Mouse (Mus musculus) neural tube, embryonic 14.5 days (tissue): ENCODE measurements around the gene Zkscan14. TPM values are rescaled to one million over a fixed set of nuclear protein-coding genes. Genes with fewer than 3 reads are reported as not detected.

Experiments
- ATAC-seq: fragments of 200-750 bp; cut with Nextera tagmentation; 2 replicates; pipeline ENCODE4 v1.8.0; 2017; ENCODE audit warnings: low read depth, mild to moderate bottlenecking, moderate TSS enrichment, moderate library complexity
- H3K27ac ChIP-seq: fragments of 300-500 bp; sonication (generic); 2 replicates; pipeline ENCODE4 v1.5.1; 2014; ENCODE audit warnings: low read depth, mild to moderate bottlenecking, control low read depth, low read length, moderate library complexity, mixed read lengths
- H3K27me3 ChIP-seq: fragments of 300-500 bp; sonication (generic); 2 replicates; pipeline ENCODE4 v1.6.1; 2014; ENCODE audit warnings: low read length; ENCODE audit not compliant: control insufficient read depth, insufficient read depth
- H3K36me3 ChIP-seq: fragments of 300-500 bp; sonication (generic); 2 replicates; pipeline ENCODE4 v1.6.1; 2014; ENCODE audit warnings: low read length, mixed read lengths; ENCODE audit not compliant: control insufficient read depth, insufficient read depth
- H3K4me1 ChIP-seq: fragments of 300-500 bp; sonication (generic); 2 replicates; pipeline ENCODE4 v1.6.1; 2014; ENCODE audit warnings: low read length; ENCODE audit not compliant: control insufficient read depth, insufficient read depth
- H3K4me2 ChIP-seq: fragments of 300-500 bp; sonication (generic); 2 replicates; pipeline ENCODE4 v1.6.1; 2014; ENCODE audit warnings: mild to moderate bottlenecking, low read depth, low read length, control low read depth
- H3K4me3 ChIP-seq: fragments of 300-500 bp; sonication (generic); 2 replicates; pipeline ENCODE4 v1.5.1; 2014; ENCODE audit warnings: low read depth, low read length, control low read depth, mixed read lengths
- H3K9ac ChIP-seq: fragments of 300-500 bp; sonication (generic); replicated peaks from 2 replicates; pipeline ENCODE4 v1.6.1; 2014; ENCODE audit warnings: low read depth, mild to moderate bottlenecking, control low read depth, low read length, mixed read lengths
- H3K9me3 ChIP-seq: fragments of 300-500 bp; sonication (generic); 2 replicates; pipeline ENCODE4 v1.6.1; 2016; ENCODE audit warnings: low read length; ENCODE audit not compliant: control insufficient read depth
- WGBS: fragments of 180-500 bp; shearing (Covaris S2); extraction: QIAGEN DNeasy Blood & Tissue Kit; methylation state at CpG from one replicate; pipeline ENCODE4 v1.1.7; 2014; 5-methylcytosine and 5-hydroxymethylcytosine counted together
- polyA plus RNA-seq: library from polyadenylated mRNA; unstranded; fragments of >200 nt; fragmentation: Nextera tagmentation; extraction: Ambion mirVana; gene quantifications from 2 replicates; pipeline ENCODE4 v1.2.1, GENCODE M21; 2014

Zkscan14 gene
- polyA plus RNA-seq, 1 experiment from 2014 or later: 17.0 TPM

DNA sequence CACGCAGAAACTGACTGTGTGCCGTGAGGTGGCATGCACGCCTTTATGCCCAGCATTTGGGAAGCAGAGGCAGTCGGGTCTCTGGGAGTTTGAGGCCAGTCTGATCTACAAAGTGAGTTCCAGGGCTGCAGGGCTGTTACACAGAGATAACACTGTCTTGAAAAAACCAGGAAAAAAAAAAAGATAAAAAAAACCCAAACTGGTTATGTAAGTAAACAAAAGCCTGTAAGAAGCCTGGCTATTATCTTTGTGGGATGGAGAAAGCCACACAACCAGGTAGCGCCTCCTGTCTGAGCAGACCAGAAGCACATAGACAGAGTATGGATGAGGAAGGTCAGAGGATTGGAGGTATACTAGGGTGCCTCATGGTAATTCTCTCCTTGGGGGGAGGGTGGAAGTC, 49.0 kb downstream of the Zkscan14 start:
- no peak overlapping the region for H3K4me3 ChIP-seq
- 94% methylated on average over 5 of the region's 5 CpGs for WGBS
- H3K27ac ChIP-seq: no peak overlapping the region
- H3K9me3 ChIP-seq: no peaks in the 10 kb centered on the region
- no peak overlapping the region for H3K9ac ChIP-seq
- H3K27me3 ChIP-seq: no peaks in the 10 kb centered on the region
- ATAC-seq: no peak
- no peak overlapping the region for H3K4me2 ChIP-seq
- peaks cover 72% of the 10 kb centered on the region for H3K36me3 ChIP-seq
- no peaks in the 10 kb centered on the region for H3K4me1 ChIP-seq

DNA sequence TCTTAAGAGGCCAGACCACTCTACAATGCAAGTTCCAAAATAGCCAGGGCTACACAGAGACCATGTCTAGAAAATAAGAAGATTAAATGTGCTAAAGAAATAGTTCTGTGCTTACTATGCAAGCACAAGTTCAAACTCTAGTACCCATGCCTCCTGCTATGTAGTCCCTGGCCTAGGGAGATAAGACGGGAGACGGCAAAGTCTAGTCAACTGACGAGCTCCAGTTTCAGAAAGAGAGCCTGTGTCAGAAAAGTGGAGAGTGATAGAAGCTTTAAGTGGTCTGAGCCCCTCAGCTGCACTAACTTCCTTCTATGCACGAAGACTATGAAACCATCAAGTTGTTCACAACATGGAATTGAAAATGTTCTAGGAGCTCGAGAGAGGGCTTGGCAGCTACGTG, 52.4 kb downstream of the Zkscan14 start:
- H3K9me3 ChIP-seq: no peaks in the 10 kb centered on the region
- H3K27me3 ChIP-seq: no peaks in the 10 kb centered on the region
- no peak overlapping the region for H3K9ac ChIP-seq
- H3K4me2 ChIP-seq: no peak overlapping the region
- ATAC-seq: no peak
- H3K27ac ChIP-seq: no peak overlapping the region
- H3K4me1 ChIP-seq: no peaks in the 10 kb centered on the region
- peaks cover 85% of the 10 kb centered on the region for H3K36me3 ChIP-seq
- no peak overlapping the region for H3K4me3 ChIP-seq
- 93% methylated on average over 6 of the region's 6 CpGs for WGBS

DNA sequence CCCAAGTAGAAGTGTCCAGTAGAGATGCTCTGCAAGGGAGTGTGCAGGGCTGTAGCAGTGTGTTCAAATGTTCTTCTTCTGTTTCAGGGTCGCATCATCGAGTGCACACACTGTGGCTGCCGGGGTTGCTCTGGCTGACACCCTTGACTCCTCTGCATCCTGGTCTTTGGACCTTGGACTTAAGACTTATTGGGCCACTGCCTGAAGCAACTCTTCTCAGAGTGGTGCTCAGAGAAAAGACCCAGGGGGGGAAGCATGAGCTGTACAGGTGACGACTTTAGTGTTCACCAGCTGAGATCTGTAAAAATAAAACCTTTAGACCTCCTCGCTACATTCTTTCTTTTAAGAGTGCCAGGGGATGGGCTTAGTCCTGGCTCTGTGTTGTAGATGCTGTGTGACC, 53.9 kb downstream of the Zkscan14 start:
- H3K4me3 ChIP-seq: no peak overlapping the region
- H3K4me2 ChIP-seq: no peak overlapping the region
- H3K9ac ChIP-seq: no peak overlapping the region
- H3K36me3 ChIP-seq: peaks cover 86% of the 10 kb centered on the region
- H3K4me1 ChIP-seq: no peaks in the 10 kb centered on the region
- ATAC-seq: no peak
- no peaks in the 10 kb centered on the region for H3K27me3 ChIP-seq
- no peaks in the 10 kb centered on the region for H3K9me3 ChIP-seq
- no peak overlapping the region for H3K27ac ChIP-seq
- WGBS: 93% methylated on average over 5 of the region's 5 CpGs

Other genes starting within 250 kb of the Zkscan14 start
- gene Smurf1, start 236.0 kb downstream of the Zkscan14 start, polyA plus RNA-seq: 30.3 and 32.9 TPM in 2 replicates
- not detected in 2 replicates for gene Gm4871, start 169.1 kb downstream of the Zkscan14 start, polyA plus RNA-seq
- not detected in 2 replicates for gene 1700018F24Rik, start 158.9 kb downstream of the Zkscan14 start, polyA plus RNA-seq
- 243 and 254 TPM in 2 replicates for gene Arpc1a, start 118.0 kb downstream of the Zkscan14 start, polyA plus RNA-seq
- not detected in 2 replicates for gene Kpna7, start 117.8 kb downstream of the Zkscan14 start, polyA plus RNA-seq
- 14.1 and 41.7 TPM in 2 replicates for gene Arpc1b, start 87.7 kb downstream of the Zkscan14 start, polyA plus RNA-seq
- 98.1 and 109 TPM in 2 replicates for gene Pdap1, start 61.6 kb downstream of the Zkscan14 start, polyA plus RNA-seq
- 182 and 198 TPM in 2 replicates for gene Bud31, start 61.5 kb downstream of the Zkscan14 start, polyA plus RNA-seq
- 15.9 and 17.8 TPM in 2 replicates for gene Ptcd1, start 34.8 kb downstream of the Zkscan14 start, polyA plus RNA-seq
- 30.1 and 31.3 TPM in 2 replicates for gene Cpsf4, start 34.7 kb downstream of the Zkscan14 start, polyA plus RNA-seq
- gene Atp5j2, start 9.8 kb downstream of the Zkscan14 start, polyA plus RNA-seq: 539 and 628 TPM in 2 replicates
- 13.5 and 15.4 TPM in 2 replicates for gene Zkscan5, start 2.7 kb upstream of the Zkscan14 start, polyA plus RNA-seq
- gene Zfp655, start 29.8 kb upstream of the Zkscan14 start, polyA plus RNA-seq: 43.7 and 44.3 TPM in 2 replicates
- gene Zscan25, start 78.6 kb upstream of the Zkscan14 start, polyA plus RNA-seq: 0.40 and 0.57 TPM in 2 replicates
- not detected in 2 replicates for gene Cyp3a57, start 143.4 kb upstream of the Zkscan14 start, polyA plus RNA-seq